Mouse (Mus musculus) CH12.LX (cell line): ENCODE measurements around the gene Ccdc185.

ENCODE experiments used
- BHLHE40 ChIP-seq: IDR thresholded peaks from 2 replicates; pipeline ENCODE4 v1.6.1; 2011; ENCODE audit warnings: mild to moderate bottlenecking, low read depth, low read length, improper control_type of control experiment
- CHD2 ChIP-seq: IDR thresholded peaks from 2 replicates; pipeline ENCODE4 v1.6.1; 2011; ENCODE audit warnings: low read length, improper control_type of control experiment
- CTCF ChIP-seq, 2 experiments: IDR thresholded peaks in 1 of 2; conservative IDR thresholded peaks in 1 of 2; 2 replicates each; pipeline ENCODE4 v1.5.1; 2011 to 2012; ENCODE audit warnings: low read depth in 2 of 2, low read length in 2 of 2, improper control_type of control experiment in 1 of 2, inconsistent platforms in 1 of 2, mild to moderate bottlenecking in 1 of 2, moderate library complexity in 1 of 2
- E2F4 ChIP-seq: IDR thresholded peaks from 2 replicates; pipeline ENCODE4 v1.6.1; 2011; ENCODE audit warnings: low read depth, low read length, improper control_type of control experiment; ENCODE audit not compliant: insufficient replicate concordance
- ELF1 ChIP-seq: IDR thresholded peaks from 2 replicates; pipeline ENCODE4 v1.6.1; 2014; ENCODE audit warnings: low read depth, mild to moderate bottlenecking, inconsistent platforms, low read length, improper control_type of control experiment
- EP300 ChIP-seq: IDR thresholded peaks from 2 replicates; pipeline ENCODE4 v1.6.1; 2011; ENCODE audit warnings: low read length, improper control_type of control experiment
- IRF4 ChIP-seq: IDR thresholded peaks from 2 replicates; pipeline ENCODE4 v1.6.1; 2014; ENCODE audit warnings: low read depth, mild to moderate bottlenecking, inconsistent platforms, low read length, improper control_type of control experiment
- MAFK ChIP-seq: IDR thresholded peaks from 2 replicates; pipeline ENCODE4 v1.6.1; 2011; ENCODE audit warnings: low read length, improper control_type of control experiment; ENCODE audit not compliant: insufficient replicate concordance
- MEF2A ChIP-seq: IDR thresholded peaks from 2 replicates; pipeline ENCODE4 v1.6.1; 2014; ENCODE audit warnings: low read depth, mild to moderate bottlenecking, inconsistent platforms, low read length, improper control_type of control experiment, borderline replicate concordance
- NELFE ChIP-seq: IDR thresholded peaks from 2 replicates; pipeline ENCODE4 v1.6.1; 2011; ENCODE audit warnings: low read depth, low read length, improper control_type of control experiment
- PAX5 ChIP-seq: IDR thresholded peaks from 2 replicates; pipeline ENCODE4 v1.6.1; 2012; ENCODE audit warnings: low read length, inconsistent platforms, mixed read lengths
- POLR2A ChIP-seq: IDR thresholded peaks from 2 replicates; pipeline ENCODE4 v1.6.1; 2011; ENCODE audit warnings: low read depth, mild to moderate bottlenecking, improper control_type of control experiment, low read length
- RCOR1 ChIP-seq: conservative IDR thresholded peaks from 2 replicates; pipeline ENCODE4 v1.6.1; 2012; ENCODE audit warnings: low read depth, mild to moderate bottlenecking, inconsistent platforms, low read length, improper control_type of control experiment

DNA sequence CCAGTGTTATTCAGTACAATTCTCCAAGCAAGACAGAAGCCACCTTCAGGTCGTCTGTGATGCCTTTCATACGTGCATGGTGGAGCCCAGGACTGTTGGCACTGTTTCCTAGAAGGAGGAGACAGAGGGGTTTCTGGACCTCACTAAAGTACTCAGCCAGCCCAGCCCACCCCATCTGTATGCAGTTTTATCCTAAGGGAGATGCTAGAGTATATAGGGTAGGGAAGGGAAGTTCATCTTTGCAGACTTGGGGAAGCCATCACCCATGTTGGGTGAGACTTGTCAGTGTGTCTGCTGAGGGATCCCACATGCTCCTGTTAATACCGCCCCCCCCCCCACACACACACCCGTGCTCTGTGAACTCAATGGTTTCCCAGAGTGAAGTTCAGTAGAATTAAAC is 13.1 kb downstream of the Ccdc185 start:
- TF ChIP-seq PAX5, result no peak
- TF ChIP-seq MEF2A, result no peak
- no peak for TF ChIP-seq IRF4
- no peak for TF ChIP-seq CHD2
- no peak for TF ChIP-seq ELF1
- no peak for TF ChIP-seq RCOR1
- TF ChIP-seq MAFK, result no peak
- TF ChIP-seq E2F4, result no peak
- no peak for TF ChIP-seq POLR2A
- no peak for TF ChIP-seq CTCF (conservative IDR thresholded peaks at IDR 0.05 in 1 of 2, IDR thresholded peaks at IDR 0.05 in 1 of 2; ENCODE audit: low read depth in 2 of 2, low read length in 2 of 2)
- TF ChIP-seq BHLHE40, result no peak
- no peak for TF ChIP-seq NELFE
- no peak for TF ChIP-seq EP300
